Mouse (Mus musculus): ENCODE measurements at regions not wholly inside any gene's neighbourhood (a gene's known extent, or its start where the extent isn't known, plus 50 kb on each side); places are given as distances from the start of the nearest gene placed in this dataset.

GRCm38 (mm10) chr9:83294441-83294840 lies 146.5 kb downstream of the Lca5 start:
- TF ChIP-seq HCFC1 (IDR thresholded peaks at IDR 0.05; ENCODE audit: low read depth, low read length) (no peak), CTCF (conservative IDR thresholded peaks at IDR 0.05 in 1 of 2, IDR thresholded peaks at IDR 0.05 in 1 of 2; ENCODE audit: low read depth in 2 of 2, low read length in 2 of 2) (no peak)
